Mouse (Mus musculus) lung, adult 2 months (tissue): Measurements from ENCODE around the gene Pgap1.

Experiments
- CTCF ChIP-seq: fragments of 200-500 bp; IDR thresholded peaks from 2 replicates; pipeline ENCODE4 v1.5.1; 2011; ENCODE audit warnings: mild to moderate bottlenecking, low read length, control low read depth; ENCODE audit not compliant: insufficient read depth
- POLR2A ChIP-seq: fragments of 200-500 bp; IDR thresholded peaks from 2 replicates; pipeline ENCODE4 v1.6.1; 2011; ENCODE audit warnings: low read depth, mild to moderate bottlenecking, control low read depth, low read length, borderline replicate concordance; ENCODE audit errors: extremely low read depth

GRCm38 (mm10) chr1:54439080-54439476 is 118.4 kb downstream of the Pgap1 start:
- TF ChIP-seq POLR2A (no peak), CTCF (no peak)
